Mouse (Mus musculus): ENCODE measurements at regions not wholly inside any gene's neighbourhood (a gene's known extent, or its start where the extent isn't known, plus 50 kb on each side); places are given as distances from the start of the nearest gene placed in this dataset.

DNA sequence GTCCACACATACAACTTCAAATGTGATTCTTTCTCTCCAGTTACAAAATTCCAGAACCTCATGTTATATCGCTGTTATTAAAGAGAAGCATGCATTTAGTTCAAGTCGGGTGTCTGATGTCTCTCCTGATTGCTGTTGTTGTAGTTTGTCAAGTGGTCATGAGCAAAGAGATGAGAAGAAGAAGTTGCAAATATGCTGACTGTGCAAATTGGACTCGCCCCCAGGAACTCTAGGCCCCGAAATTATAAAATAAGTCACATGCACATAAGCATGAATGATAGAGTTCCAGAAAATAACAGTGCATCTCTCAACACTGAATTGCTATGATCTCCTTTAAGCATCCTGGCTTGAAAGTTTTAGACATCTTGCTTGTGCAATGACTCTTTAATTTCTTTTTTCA lies 53.3 kb downstream of the Kif2b start:
- Histone ChIP-seq H3K4me3 (ENCODE audit: insufficient read depth in 1 of 2, low read depth in 2 of 2, low read length in 2 of 2) (no peak overlapping the region), H3K9me3 (ENCODE audit: control insufficient read depth, low read length) (no peaks in the 10 kb centered on the region), H3K9ac (replicated peaks) (no peak overlapping the region), H3K4me2 (ENCODE audit: low read depth) (no peak overlapping the region), H3K27me3 (ENCODE audit: control insufficient read depth, insufficient read depth, low read length) (no peaks in the 10 kb centered on the region), H3K27ac (no peak overlapping the region), H3K36me3 (replicated peaks; ENCODE audit: control insufficient read depth, insufficient read depth, low read depth) (no peaks in the 10 kb centered on the region), H3K4me1 (replicated peaks; ENCODE audit: control insufficient read depth in 2 of 2, insufficient read depth in 2 of 2, low read length in 1 of 2) (no peaks in the 10 kb centered on the region)
- TF ChIP-seq EP300 (IDR thresholded peaks at IDR 0.05; ENCODE audit: low read depth), result no peak
- TF ChIP-seq CTCF (IDR thresholded peaks at IDR 0.05; ENCODE audit: low read depth), result no peak
- ATAC-seq (ENCODE audit: insufficient read depth) (no peak), DNase-seq (ENCODE audit: low read depth in 3 of 3, low spot score in 3 of 3) (no peak)
- 54% methylated on average over 4 of the region's 4 CpGs for WGBS (ENCODE audit: insufficient replicate concordance)

GRCm38 (mm10) chr11:91479236-91479635 lies 98.1 kb downstream of the Kif2b start:
- Histone ChIP-seq H3K9me3 (ENCODE audit: control insufficient read depth, low read length) (no peaks in the 10 kb centered on the region), H3K36me3 (replicated peaks; ENCODE audit: control insufficient read depth, insufficient read depth, low read depth) (no peaks in the 10 kb centered on the region), H3K27ac (no peak overlapping the region), H3K4me2 (ENCODE audit: low read depth) (no peak overlapping the region), H3K27me3 (ENCODE audit: control insufficient read depth, insufficient read depth, low read length) (no peaks in the 10 kb centered on the region), H3K9ac (replicated peaks) (no peak overlapping the region), H3K4me1 (replicated peaks; ENCODE audit: control insufficient read depth in 2 of 2, insufficient read depth in 2 of 2, low read length in 1 of 2) (no peaks in the 10 kb centered on the region), H3K4me3 (ENCODE audit: insufficient read depth in 1 of 2, low read depth in 2 of 2, low read length in 2 of 2) (no peak overlapping the region)
- ATAC-seq (ENCODE audit: insufficient read depth), result no peak
- TF ChIP-seq EP300 (IDR thresholded peaks at IDR 0.05; ENCODE audit: low read depth), result no peak
- no peak for TF ChIP-seq CTCF (IDR thresholded peaks at IDR 0.05; ENCODE audit: low read depth)
- DNase-seq (ENCODE audit: low read depth in 3 of 3, low spot score in 3 of 3), result no peak
- 64% methylated on average over 2 of the region's 2 CpGs for WGBS (ENCODE audit: insufficient replicate concordance)

GRCm38 (mm10) chr11:91463578-91464401 lies 113.6 kb downstream of the Kif2b start:
- no peak overlapping the region for H3K27ac ChIP-seq
- H3K9me3 ChIP-seq (ENCODE audit: control insufficient read depth, low read length), result no peaks in the 10 kb centered on the region
- 49% methylated on average over 8 of the region's 8 CpGs for WGBS (ENCODE audit: insufficient replicate concordance)
- H3K9ac ChIP-seq (replicated peaks), result no peak overlapping the region
- TF ChIP-seq CTCF (IDR thresholded peaks at IDR 0.05; ENCODE audit: low read depth), result no peak
- TF ChIP-seq EP300 (IDR thresholded peaks at IDR 0.05; ENCODE audit: low read depth), result no peak
- H3K36me3 ChIP-seq (replicated peaks; ENCODE audit: control insufficient read depth, insufficient read depth, low read depth), result no peaks in the 10 kb centered on the region
- H3K4me3 ChIP-seq (ENCODE audit: insufficient read depth in 1 of 2, low read depth in 2 of 2, low read length in 2 of 2), result no peak overlapping the region
- no peaks in the 10 kb centered on the region for H3K4me1 ChIP-seq (replicated peaks; ENCODE audit: control insufficient read depth in 2 of 2, insufficient read depth in 2 of 2, low read length in 1 of 2)
- DNase-seq (ENCODE audit: low read depth in 3 of 3, low spot score in 3 of 3) (no peak), ATAC-seq (ENCODE audit: insufficient read depth) (no peak)
- H3K4me2 ChIP-seq (ENCODE audit: low read depth), result no peak overlapping the region
- H3K27me3 ChIP-seq (ENCODE audit: control insufficient read depth, insufficient read depth, low read length), result no peaks in the 10 kb centered on the region

DNA sequence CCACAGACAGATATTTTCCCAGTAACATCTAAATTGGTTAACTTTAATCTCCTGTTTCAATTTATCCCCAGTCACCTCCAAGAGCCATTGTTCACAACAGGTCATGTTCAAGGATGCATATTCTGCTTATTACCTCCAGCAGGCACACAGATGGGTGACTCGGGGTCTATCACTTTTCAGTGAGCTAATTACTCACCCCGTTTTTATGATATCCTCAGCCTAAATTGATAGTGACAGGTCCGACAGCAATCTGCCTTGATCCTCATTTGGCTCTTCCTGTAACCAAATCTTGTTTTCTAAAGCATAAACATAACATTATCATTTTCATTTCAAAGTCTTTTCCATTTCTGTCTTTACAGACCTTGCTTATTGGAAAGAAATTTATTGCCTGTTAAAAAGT lies 115.4 kb downstream of the Kif2b start:
- H3K9me3 ChIP-seq (ENCODE audit: control insufficient read depth, low read length), result no peaks in the 10 kb centered on the region
- H3K36me3 ChIP-seq (replicated peaks; ENCODE audit: control insufficient read depth, insufficient read depth, low read depth), result no peaks in the 10 kb centered on the region
- no peak overlapping the region for H3K27ac ChIP-seq
- no peak overlapping the region for H3K9ac ChIP-seq (replicated peaks)
- H3K4me1 ChIP-seq (replicated peaks; ENCODE audit: control insufficient read depth in 2 of 2, insufficient read depth in 2 of 2, low read length in 1 of 2), result no peaks in the 10 kb centered on the region
- DNase-seq (ENCODE audit: low read depth in 3 of 3, low spot score in 3 of 3) (no peak), ATAC-seq (ENCODE audit: insufficient read depth) (no peak)
- H3K27me3 ChIP-seq (ENCODE audit: control insufficient read depth, insufficient read depth, low read length), result no peaks in the 10 kb centered on the region
- TF ChIP-seq CTCF (IDR thresholded peaks at IDR 0.05; ENCODE audit: low read depth) (no peak), EP300 (IDR thresholded peaks at IDR 0.05; ENCODE audit: low read depth) (no peak)
- H3K4me2 ChIP-seq (ENCODE audit: low read depth), result no peak overlapping the region
- 45% methylated on average over 3 of the region's 3 CpGs for WGBS (ENCODE audit: insufficient replicate concordance)
- H3K4me3 ChIP-seq (ENCODE audit: insufficient read depth in 1 of 2, low read depth in 2 of 2, low read length in 2 of 2), result no peak overlapping the region

DNA sequence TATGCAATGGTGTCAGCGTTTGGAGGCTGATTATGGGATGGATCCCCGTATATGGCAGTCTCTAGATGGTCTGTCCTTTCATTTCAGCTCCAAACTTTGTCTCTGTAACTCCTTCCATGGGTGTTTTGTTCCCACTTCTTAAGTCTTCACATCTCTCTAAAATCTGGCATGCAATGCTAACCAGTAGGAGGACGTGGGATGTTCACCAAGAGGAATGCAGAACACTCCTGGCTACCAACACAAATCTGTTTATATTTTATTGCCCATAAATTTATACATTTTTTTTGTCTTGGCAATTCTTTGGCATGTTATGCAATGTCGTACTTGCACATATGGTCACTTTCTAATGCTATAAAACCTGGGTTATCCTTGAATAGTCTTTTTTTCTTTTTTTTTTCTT lies 135.0 kb downstream of the Kif2b start:
- 48% methylated on average over 4 of the region's 4 CpGs for WGBS (ENCODE audit: insufficient replicate concordance)
- DNase-seq (ENCODE audit: low read depth in 3 of 3, low spot score in 3 of 3) (no peak), ATAC-seq (ENCODE audit: insufficient read depth) (no peak)

More for the DNA sequence above, 135.0 kb downstream of the Kif2b start:
- Histone ChIP-seq H3K27ac (no peak overlapping the region), H3K4me1 (replicated peaks; ENCODE audit: control insufficient read depth in 2 of 2, insufficient read depth in 2 of 2, low read length in 1 of 2) (no peaks in the 10 kb centered on the region), H3K27me3 (ENCODE audit: control insufficient read depth, insufficient read depth, low read length) (no peaks in the 10 kb centered on the region), H3K36me3 (replicated peaks; ENCODE audit: control insufficient read depth, insufficient read depth, low read depth) (no peaks in the 10 kb centered on the region), H3K9ac (replicated peaks) (no peak overlapping the region), H3K9me3 (ENCODE audit: control insufficient read depth, low read length) (no peaks in the 10 kb centered on the region), H3K4me3 (ENCODE audit: insufficient read depth in 1 of 2, low read depth in 2 of 2, low read length in 2 of 2) (no peak overlapping the region), H3K4me2 (ENCODE audit: low read depth) (no peak overlapping the region)
- no peak for TF ChIP-seq CTCF (IDR thresholded peaks at IDR 0.05; ENCODE audit: low read depth)
- TF ChIP-seq EP300 (IDR thresholded peaks at IDR 0.05; ENCODE audit: low read depth), result no peak
